Mouse (Mus musculus): ENCODE results near the gene Gm8068. TPM values are rescaled to one million over a fixed set of nuclear protein-coding genes. Genes with fewer than 3 reads are reported as not detected.
"Not testable (repeated sequence)": the region's sequence is repeated elsewhere in the genome, so short reads cannot be mapped to it uniquely, and the experiment has no call there.

Gene Gm8068
- polyA plus RNA-seq (2012; rRNA removed) = not detected in 2 replicates

- H3K4me3 ChIP-seq (replicated peaks; ENCODE audit: insufficient read depth, low read depth, low read length) = not testable (repeated sequence)
Measured at GRCm38 (mm10) chr14:41701785-41702184, at the start of gene Gm8068. Gene Gm8068 (minus strand): TSS chr14:41701885.

GRCm38 (mm10) chr14:41750514-41750913 lies 48.8 kb upstream of the Gm8068 start, which contains the start of gene Gm7929:
Gene Gm7929 (minus strand): TSS chr14:41750614.
- DNase-seq; H3K27ac ChIP-seq (ENCODE audit: insufficient read depth, low read length); H3K4me1 ChIP-seq (ENCODE audit: control insufficient read depth, insufficient read depth, low read length); H3K27me3 ChIP-seq (ENCODE audit: control insufficient read depth, insufficient read depth, low read length); H3K4me3 ChIP-seq (replicated peaks; ENCODE audit: insufficient read depth, low read depth, low read length): not testable (repeated sequence)
- 93% methylated on average over 1 of the region's 1 CpGs for WGBS

More at GRCm38 (mm10) chr14:41701785-41702184, at the start of gene Gm8068:
- DNase-seq; H3K27ac ChIP-seq (ENCODE audit: insufficient read depth, low read length); H3K27me3 ChIP-seq (ENCODE audit: control insufficient read depth, insufficient read depth, low read length); H3K4me1 ChIP-seq (ENCODE audit: control insufficient read depth, insufficient read depth, low read length): not testable (repeated sequence)
- no CpG with 5 or more reads among the region's 3 CpGs for WGBS

GRCm38 (mm10) chr14:41723437-41723836 lies 21.8 kb upstream of the Gm8068 start:
- H3K4me3 ChIP-seq (replicated peaks; ENCODE audit: insufficient read depth, low read depth, low read length); H3K4me1 ChIP-seq (ENCODE audit: control insufficient read depth, insufficient read depth, low read length); H3K27me3 ChIP-seq (ENCODE audit: control insufficient read depth, insufficient read depth, low read length); H3K27ac ChIP-seq (ENCODE audit: insufficient read depth, low read length); DNase-seq: not testable (repeated sequence)
- WGBS = 74% methylated on average over 17 of the region's 17 CpGs

GRCm38 (mm10) chr14:41717180-41717579 lies 15.5 kb upstream of the Gm8068 start:
- not testable (repeated sequence) for H3K4me1 ChIP-seq (ENCODE audit: control insufficient read depth, insufficient read depth, low read length); DNase-seq; H3K27me3 ChIP-seq (ENCODE audit: control insufficient read depth, insufficient read depth, low read length); H3K27ac ChIP-seq (ENCODE audit: insufficient read depth, low read length); H3K4me3 ChIP-seq (replicated peaks; ENCODE audit: insufficient read depth, low read depth, low read length)
- WGBS = 83% methylated on average over 1 of the region's 1 CpGs

GRCm38 (mm10) chr14:41648176-41648575 lies 53.5 kb downstream of the Gm8068 start:
- not testable (repeated sequence) for H3K27ac ChIP-seq (ENCODE audit: insufficient read depth, low read length); H3K27me3 ChIP-seq (ENCODE audit: control insufficient read depth, insufficient read depth, low read length); H3K4me1 ChIP-seq (ENCODE audit: control insufficient read depth, insufficient read depth, low read length); DNase-seq; H3K4me3 ChIP-seq (replicated peaks; ENCODE audit: insufficient read depth, low read depth, low read length)
- WGBS = 84% methylated on average over 2 of the region's 2 CpGs

Other genes starting within 250 kb of the Gm8068 start
- gene Gm7954, start 248.4 kb downstream of the Gm8068 start, polyA plus RNA-seq (2012; rRNA removed) = not detected in 2 replicates
- not detected in 2 replicates for gene Gm3486, start 212.4 kb downstream of the Gm8068 start, polyA plus RNA-seq (2012; rRNA removed)
- gene Gm7970, start 146.3 kb downstream of the Gm8068 start, polyA plus RNA-seq (2012; rRNA removed) = not detected in 2 replicates
- gene 1700049E17Rik2, start 128.7 kb downstream of the Gm8068 start, polyA plus RNA-seq (2012; rRNA removed) = not detected in 2 replicates
- not detected in 2 replicates for gene Gm3072, start 77.3 kb downstream of the Gm8068 start, polyA plus RNA-seq (2012; rRNA removed)
- not detected in 2 replicates for gene Gm3676, start 55.4 kb downstream of the Gm8068 start, polyA plus RNA-seq (2012; rRNA removed)
- not detected in 2 replicates for gene Gm7929, start 48.7 kb upstream of the Gm8068 start, polyA plus RNA-seq (2012; rRNA removed)
- gene Gm47189, start 70.6 kb upstream of the Gm8068 start, polyA plus RNA-seq (2012; rRNA removed) = not detected in 2 replicates
- gene Gm7980, start 205.4 kb upstream of the Gm8068 start, polyA plus RNA-seq (2012; rRNA removed) = not detected in 2 replicates
- gene 1700049E17Rik1, start 223.1 kb upstream of the Gm8068 start, polyA plus RNA-seq (2012; rRNA removed) = not detected in 2 replicates
- not detected in 2 replicates for gene 1700024B05Rik, start 242.1 kb upstream of the Gm8068 start, polyA plus RNA-seq (2012; rRNA removed)